Mouse (Mus musculus) stomach, postnatal 0 days (tissue): ENCODE data around the gene Mlec.

Experiments used
- CTCF ChIP-seq: IDR thresholded peaks from 2 replicates; pipeline ENCODE4 v1.5.1; 2016; ENCODE audit warnings: antibody characterized with exemption, low read depth, mild to moderate bottlenecking, moderate library complexity
- EP300 ChIP-seq: optimal IDR thresholded peaks from 2 replicates; pipeline ENCODE3; 2016; ENCODE audit warnings: antibody characterized with exemption

DNA sequence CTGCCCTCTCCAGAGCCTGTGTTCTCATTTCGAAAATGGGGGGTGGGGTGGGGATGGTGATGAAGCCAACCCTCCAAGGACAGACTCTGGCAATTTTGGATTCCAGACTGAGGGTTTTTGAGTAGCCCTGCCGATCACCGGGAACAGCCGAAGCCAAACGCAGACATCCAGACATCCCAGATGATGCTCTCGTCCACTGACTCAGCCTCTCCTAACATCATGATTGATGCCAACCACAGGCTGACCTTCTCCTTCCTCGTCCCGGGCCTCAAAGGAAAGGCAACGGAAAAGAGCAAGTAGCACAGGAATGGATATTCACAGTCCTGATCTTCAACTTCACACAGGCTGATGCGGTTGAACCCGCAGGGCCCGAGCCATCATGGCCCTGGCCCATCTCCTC, 32.1 kb upstream of the Mlec start:
- TF ChIP-seq CTCF (no peak), EP300 (no peak)
